Mouse (Mus musculus): ENCODE measurements at regions not wholly inside any gene's neighbourhood (a gene's known extent, or its start where the extent isn't known, plus 50 kb on each side); places are given as distances from the start of the nearest gene placed in this dataset.

- H3K4me3 ChIP-seq = no peak overlapping the region
- no peak overlapping the region for H3K4me2 ChIP-seq
- H3K36me3 ChIP-seq (ENCODE audit: poor library complexity, severe bottlenecking) = no peaks in the 10 kb centered on the region
- no peaks in the 10 kb centered on the region for H3K9me3 ChIP-seq (replicated peaks)
- no peak overlapping the region for H3K27ac ChIP-seq
- no peaks in the 10 kb centered on the region for H3K27me3 ChIP-seq
- 43% methylated on average over 4 of the region's 4 CpGs for WGBS
- H3K4me1 ChIP-seq = peaks cover 19% of the 10 kb centered on the region
- H3K9ac ChIP-seq = no peak overlapping the region
- ATAC-seq = peak; percentile 80
Observed at GRCm38 (mm10) chr6:108971415-108972089, 143.1 kb downstream of the Edem1 start.

DNA sequence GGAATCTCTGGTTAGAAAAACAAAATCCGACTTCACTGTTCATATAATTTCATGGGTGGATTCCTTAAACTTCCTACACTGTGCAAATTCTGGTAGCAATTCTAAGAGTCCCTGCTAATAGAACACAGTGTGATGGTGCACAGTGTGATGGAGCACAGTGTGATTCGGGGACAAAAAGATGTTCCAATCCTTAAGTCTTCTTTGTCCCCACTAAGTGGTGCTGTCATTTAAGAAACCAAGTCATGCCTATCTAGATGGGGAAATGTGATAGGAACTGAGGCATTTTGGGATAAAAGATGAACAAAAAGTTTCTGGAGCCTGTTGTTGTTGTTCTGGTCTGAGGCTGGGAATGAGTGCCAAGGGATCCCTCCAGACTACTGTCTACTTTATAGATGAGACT lies 145.3 kb downstream of the Edem1 start:
- H3K4me3 ChIP-seq = no peak overlapping the region
- no peak overlapping the region for H3K27ac ChIP-seq
- H3K9me3 ChIP-seq (replicated peaks) = no peaks in the 10 kb centered on the region
- H3K9ac ChIP-seq = no peak overlapping the region
- ATAC-seq = no peak
- 92% methylated on average over 2 of the region's 2 CpGs for WGBS
- peaks cover 19% of the 10 kb centered on the region for H3K4me1 ChIP-seq
- H3K27me3 ChIP-seq = no peaks in the 10 kb centered on the region
- H3K4me2 ChIP-seq = no peak overlapping the region
- H3K36me3 ChIP-seq (ENCODE audit: poor library complexity, severe bottlenecking) = no peaks in the 10 kb centered on the region

GRCm38 (mm10) chr6:108989506-108989905 lies 161.1 kb downstream of the Edem1 start:
- Histone ChIP-seq H3K4me1 (no peaks in the 10 kb centered on the region), H3K27ac (no peak overlapping the region), H3K36me3 (ENCODE audit: poor library complexity, severe bottlenecking) (no peaks in the 10 kb centered on the region), H3K4me2 (no peak overlapping the region), H3K4me3 (no peak overlapping the region), H3K27me3 (no peaks in the 10 kb centered on the region), H3K9me3 (replicated peaks) (no peaks in the 10 kb centered on the region), H3K9ac (no peak overlapping the region)
- 95% methylated on average over 4 of the region's 4 CpGs for WGBS
- no peak for ATAC-seq

GRCm38 (mm10) chr6:108993743-108994142 lies 165.3 kb downstream of the Edem1 start:
- ATAC-seq = no peak
- WGBS = 41% methylated on average over 3 of the region's 3 CpGs
- Histone ChIP-seq H3K27ac (no peak overlapping the region), H3K9ac (no peak overlapping the region), H3K9me3 (replicated peaks) (no peaks in the 10 kb centered on the region), H3K4me2 (no peak overlapping the region), H3K36me3 (ENCODE audit: poor library complexity, severe bottlenecking) (no peaks in the 10 kb centered on the region), H3K4me3 (no peak overlapping the region), H3K27me3 (no peaks in the 10 kb centered on the region), H3K4me1 (no peaks in the 10 kb centered on the region)

DNA sequence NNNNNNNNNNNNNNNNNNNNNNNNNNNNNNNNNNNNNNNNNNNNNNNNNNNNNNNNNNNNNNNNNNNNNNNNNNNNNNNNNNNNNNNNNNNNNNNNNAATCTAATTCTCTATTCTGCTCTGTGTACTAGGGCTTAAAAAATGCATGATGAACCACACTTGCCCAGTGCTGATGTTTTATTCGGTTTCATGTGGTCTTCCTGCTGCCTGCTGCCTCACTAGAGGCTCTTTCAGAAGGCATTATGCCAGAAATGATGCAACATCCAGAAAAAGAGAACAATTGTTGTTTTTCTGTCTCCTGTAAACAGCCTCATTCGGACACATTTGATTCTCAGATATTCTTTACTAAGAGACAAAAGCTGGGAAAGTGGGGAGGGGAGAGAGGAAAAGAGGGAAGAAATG lies 176.0 kb downstream of the Edem1 start:
- Histone ChIP-seq H3K4me1 (peaks cover 15% of the 10 kb centered on the region), H3K4me2 (no peak overlapping the region), H3K27ac (no peak overlapping the region), H3K27me3 (no peaks in the 10 kb centered on the region), H3K9ac (no peak overlapping the region), H3K9me3 (replicated peaks) (no peaks in the 10 kb centered on the region), H3K36me3 (ENCODE audit: poor library complexity, severe bottlenecking) (no peaks in the 10 kb centered on the region), H3K4me3 (no peak overlapping the region)
- ATAC-seq = no peak
- WGBS = 42% methylated on average over 2 of the region's 2 CpGs

DNA sequence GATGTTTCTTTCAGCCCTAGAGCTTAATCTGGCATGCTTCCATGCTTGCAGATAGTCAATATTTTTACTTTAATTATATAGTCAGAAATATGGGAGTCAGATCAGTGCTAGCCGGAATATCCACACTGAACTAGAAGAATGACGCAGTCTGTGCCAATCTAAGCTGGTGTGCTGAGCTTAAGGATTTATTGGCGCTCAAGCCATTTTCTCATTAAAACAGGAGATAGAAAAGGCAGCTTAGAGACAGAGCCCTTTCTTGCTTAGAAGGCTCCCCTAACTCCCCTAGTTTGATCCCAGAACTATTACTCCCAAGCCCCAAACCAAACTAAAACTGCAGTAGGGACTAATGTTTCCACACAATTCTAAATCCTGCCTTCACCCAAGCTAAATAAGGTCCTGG lies 180.9 kb downstream of the Edem1 start:
- Histone ChIP-seq H3K4me2 (no peak overlapping the region), H3K36me3 (ENCODE audit: poor library complexity, severe bottlenecking) (no peaks in the 10 kb centered on the region), H3K4me3 (no peak overlapping the region), H3K27ac (peak overlapping the region; percentile 55; the same call in 1 of the 2 replicates), H3K9ac (no peak overlapping the region), H3K27me3 (no peaks in the 10 kb centered on the region), H3K4me1 (peaks cover 20% of the 10 kb centered on the region), H3K9me3 (replicated peaks) (no peaks in the 10 kb centered on the region)
- ATAC-seq = peak; percentile 57; the same call in 1 of the 2 replicates
- WGBS = 40% methylated on average over 3 of the region's 3 CpGs

DNA sequence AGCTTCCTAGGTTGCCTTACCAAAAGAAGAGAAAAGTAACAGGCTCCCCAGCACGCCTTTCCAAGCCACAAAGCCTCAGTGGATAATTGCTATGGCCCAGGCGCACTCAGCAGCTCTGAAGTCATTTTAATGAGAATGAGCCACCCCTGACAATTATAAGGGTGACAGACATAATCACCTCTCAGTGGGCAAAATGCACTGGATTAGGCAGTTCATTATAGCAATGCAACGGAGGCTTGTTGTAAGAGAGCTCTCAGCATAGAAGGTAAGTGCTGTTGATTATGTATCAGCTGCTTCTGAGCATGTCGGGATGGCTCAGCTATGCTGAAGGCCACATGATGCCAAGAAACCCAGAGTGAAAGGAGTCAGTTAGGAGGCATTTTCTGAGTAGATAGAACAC lies 181.4 kb downstream of the Edem1 start:
- H3K27ac ChIP-seq = peak overlapping the region; percentile 55; the same call in 1 of the 2 replicates
- WGBS = 13% methylated on average over 4 of the region's 4 CpGs
- peaks cover 17% of the 10 kb centered on the region for H3K4me1 ChIP-seq
- no peaks in the 10 kb centered on the region for H3K27me3 ChIP-seq
- H3K4me3 ChIP-seq = no peak overlapping the region
- peak; percentile 96 for ATAC-seq
- H3K9ac ChIP-seq = no peak overlapping the region
- H3K36me3 ChIP-seq (ENCODE audit: poor library complexity, severe bottlenecking) = no peaks in the 10 kb centered on the region
- H3K9me3 ChIP-seq (replicated peaks) = no peaks in the 10 kb centered on the region
- no peak overlapping the region for H3K4me2 ChIP-seq

- 93% methylated on average over 2 of the region's 2 CpGs for WGBS
Observed at GRCm38 (mm10) chr6:109019731-109020130, 191.3 kb downstream of the Edem1 start.

More at GRCm38 (mm10) chr6:109019731-109020130, 191.3 kb downstream of the Edem1 start:
- Histone ChIP-seq H3K4me3 (no peak overlapping the region), H3K9ac (no peak overlapping the region), H3K27ac (no peak overlapping the region), H3K4me2 (no peak overlapping the region), H3K9me3 (replicated peaks) (no peaks in the 10 kb centered on the region), H3K27me3 (no peaks in the 10 kb centered on the region), H3K36me3 (ENCODE audit: poor library complexity, severe bottlenecking) (no peaks in the 10 kb centered on the region), H3K4me1 (no peaks in the 10 kb centered on the region)
- no peak for ATAC-seq
